Mouse (Mus musculus) brain, embryonic 14.5 days (tissue): ENCODE data around the gene Snrpg. TPM values are rescaled to one million over a fixed set of nuclear protein-coding genes. Genes with fewer than 3 reads are reported as not detected.
A peak's percentile ranks its signal among the peaks of the same experiment; 100 is the strongest.

Source experiments
- DNase-seq: peaks from one replicate; pipeline ENCODE4 v3.0.0-alpha.2; 2011; ENCODE audit warnings: low read depth
- CTCF ChIP-seq: fragments of 200-500 bp; IDR thresholded peaks from 2 replicates; pipeline ENCODE4 v1.5.1; 2012; ENCODE audit warnings: inconsistent platforms, mild to moderate bottlenecking, moderate library complexity, borderline replicate concordance; ENCODE audit not compliant: insufficient read depth, insufficient read length; ENCODE audit errors: extremely low read depth
- POLR2A ChIP-seq: fragments of 200-500 bp; IDR thresholded peaks from 2 replicates; pipeline ENCODE4 v1.6.1; 2012; ENCODE audit warnings: mild to moderate bottlenecking, inconsistent platforms, borderline replicate concordance; ENCODE audit not compliant: poor library complexity, insufficient read depth, insufficient read length, severe bottlenecking; ENCODE audit errors: extremely low read depth
- polyA plus RNA-seq: library from polyadenylated mRNA; depleted of rRNA; stranded (reverse); fragments of >200 nt; gene quantifications from 2 replicates; pipeline ENCODE4 v1.2.3, GENCODE M21; 2012

Snrpg gene
- polyA plus RNA-seq, 1 experiment, result 175 TPM

DNA sequence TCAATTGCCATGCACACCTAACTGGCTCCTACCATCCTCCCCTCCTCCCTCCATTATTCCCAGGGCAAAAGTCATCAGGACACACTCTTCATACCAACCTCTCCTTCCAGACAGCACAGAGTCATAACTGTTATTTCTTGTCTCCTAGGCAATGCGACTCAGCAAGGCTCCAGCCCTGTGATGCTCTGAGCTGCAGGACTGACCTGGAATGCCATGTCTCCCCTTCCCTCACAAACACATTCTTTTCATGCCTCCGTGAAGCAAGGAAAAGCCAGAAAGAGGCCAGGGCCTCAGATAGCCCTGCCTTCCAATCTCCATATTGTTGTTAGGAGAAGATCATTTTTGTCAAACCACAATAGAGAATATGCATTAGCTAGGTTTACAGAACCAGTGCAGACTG is 25.0 kb upstream of the Snrpg start:
- DNase-seq, result no peak
- TF ChIP-seq POLR2A, result no peak

DNA sequence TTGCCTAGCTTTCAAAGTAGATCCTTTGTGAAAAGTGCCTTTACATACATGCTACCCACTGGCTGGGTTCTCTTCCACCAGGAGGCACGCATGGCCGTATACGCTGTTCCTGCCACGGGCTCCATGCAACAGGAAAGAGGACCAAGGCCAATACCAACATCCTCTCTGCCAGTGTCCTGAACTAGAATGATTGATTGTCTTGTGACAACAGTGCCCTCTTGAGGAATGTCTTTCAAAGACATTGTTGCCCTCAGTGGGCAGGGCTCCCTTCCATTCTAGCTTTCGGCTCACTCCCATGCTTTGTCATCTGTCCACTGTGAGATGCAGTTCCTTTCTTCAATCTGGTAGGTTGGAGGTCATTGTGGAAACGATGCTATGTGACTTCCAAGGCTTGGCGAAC is 21.8 kb upstream of the Snrpg start:
- peak; percentile 38; the same call in 1 of the 2 replicates for TF ChIP-seq CTCF
- no peak for TF ChIP-seq POLR2A
- DNase-seq, result peak; percentile 53

DNA sequence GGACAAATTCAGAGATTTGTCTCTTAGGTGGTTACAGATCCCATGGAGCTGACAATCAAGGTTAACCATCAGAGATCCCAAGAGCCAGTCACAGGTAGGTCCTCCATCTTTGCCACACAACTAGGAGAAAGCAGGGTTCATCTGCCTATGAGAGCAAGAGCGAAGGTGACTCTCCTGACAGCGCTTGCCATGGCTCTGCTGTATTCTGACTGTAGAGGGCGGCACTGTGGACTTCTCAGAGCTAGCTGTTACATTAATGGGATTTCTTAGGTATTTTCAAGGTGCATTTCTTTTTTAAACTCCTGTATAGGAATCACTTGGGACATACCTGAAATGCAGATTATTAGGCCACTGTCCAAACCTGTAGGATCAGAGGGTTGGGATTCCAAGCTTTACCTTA is 16.2 kb upstream of the Snrpg start:
- DNase-seq, result no peak
- TF ChIP-seq POLR2A, result no peak
- peak; percentile 9; the same call in 1 of the 2 replicates for TF ChIP-seq CTCF

DNA sequence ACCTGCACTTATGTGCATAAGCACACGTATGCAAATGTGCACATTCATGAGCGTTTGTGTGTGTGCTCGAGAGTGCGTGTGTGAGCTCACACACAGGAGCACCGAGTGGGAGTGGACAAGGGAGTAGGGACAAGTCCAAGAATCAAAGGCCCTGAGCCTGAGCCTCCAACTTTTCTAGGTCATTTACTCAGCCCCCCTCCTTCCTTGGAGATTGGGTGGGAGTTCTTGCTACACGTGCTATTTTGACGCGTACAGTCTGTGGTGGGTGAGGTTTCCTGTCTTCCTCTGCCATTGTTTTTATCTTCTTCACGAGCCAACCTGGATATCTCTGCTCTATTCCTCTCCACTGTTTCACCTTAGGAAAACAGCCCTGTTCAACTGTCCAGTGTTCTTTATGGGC is 14.1 kb upstream of the Snrpg start:
- DNase-seq, result no peak
- no peak for TF ChIP-seq POLR2A
- TF ChIP-seq CTCF, result no peak

DNA sequence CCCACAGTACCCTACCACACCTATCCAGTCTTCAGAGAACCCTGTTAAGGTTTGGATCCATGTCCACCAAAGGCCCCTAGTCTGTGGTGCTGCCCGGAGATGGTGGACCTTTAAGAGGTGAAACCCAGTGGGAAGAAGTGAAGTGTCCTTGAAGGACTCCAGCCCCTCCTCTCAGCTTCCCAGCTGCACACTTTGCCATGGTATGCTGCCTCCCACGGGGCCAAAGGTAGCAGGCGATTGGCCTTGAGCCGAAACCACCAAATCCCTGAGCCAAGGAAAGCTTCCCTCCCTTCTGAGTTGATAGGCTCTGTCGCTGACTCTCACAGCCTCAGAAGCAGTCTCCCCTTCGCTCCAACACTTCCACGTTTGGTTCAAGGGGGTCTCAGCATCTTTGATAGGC is 10.4 kb upstream of the Snrpg start:
- TF ChIP-seq CTCF (no peak), POLR2A (no peak)

DNA sequence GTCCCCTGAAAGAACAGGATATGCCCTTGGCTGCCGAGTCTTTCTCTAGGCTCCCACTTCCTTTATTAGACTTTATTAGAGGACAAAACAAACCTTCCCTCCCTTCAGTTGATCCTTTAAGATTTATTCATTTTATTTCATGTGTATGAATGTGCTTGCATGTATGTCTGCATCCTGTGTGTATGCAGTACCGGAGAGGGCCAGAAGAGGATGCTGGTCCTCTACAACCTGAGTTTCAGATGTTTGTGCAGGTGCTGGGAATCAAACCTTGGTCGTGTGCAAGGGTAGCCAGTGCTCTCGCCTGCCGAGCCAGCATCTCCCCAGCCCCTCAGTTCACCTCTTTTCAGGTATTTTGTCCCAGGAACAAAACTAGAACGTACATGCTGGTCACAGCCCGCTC is 9.7 kb upstream of the Snrpg start:
- DNase-seq, result no peak

More for the DNA sequence above, 10.4 kb upstream of the Snrpg start:
- DNase-seq, result no peak

DNA sequence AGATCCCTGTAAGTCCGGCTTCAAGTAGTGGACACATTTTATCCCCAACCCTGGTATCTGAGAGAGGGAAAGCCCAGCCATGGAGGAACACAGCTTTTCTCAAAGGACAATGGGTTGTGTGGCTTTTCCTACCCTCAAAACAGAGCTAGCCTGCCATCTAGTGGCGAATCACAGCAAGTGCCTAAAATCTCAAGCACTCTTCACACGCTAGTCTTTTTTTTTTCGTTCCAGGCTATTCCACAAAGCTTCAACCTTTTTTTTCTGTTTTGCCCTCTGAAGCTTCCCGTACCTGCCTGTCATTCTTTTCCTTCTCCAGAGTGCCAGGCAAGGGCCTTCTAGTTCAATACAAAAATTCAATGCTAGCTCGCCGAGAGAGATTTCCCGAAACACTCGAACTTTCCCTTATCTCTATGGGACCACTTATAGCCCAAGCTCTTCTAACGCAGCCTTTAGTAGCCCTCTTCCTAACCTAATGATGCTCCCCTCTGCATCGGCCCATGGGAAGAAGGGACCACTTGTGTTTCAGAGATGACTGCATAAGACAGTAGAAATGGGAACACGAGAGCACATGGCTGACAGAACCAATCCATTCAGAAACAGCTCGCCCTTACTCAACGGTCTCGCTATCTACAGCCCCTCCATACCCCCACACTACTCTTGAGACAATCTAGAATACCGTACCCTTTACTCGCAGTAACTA is 6.5 kb upstream of the Snrpg start:
- TF ChIP-seq CTCF (peak; percentile 86; the same call in 1 of the 2 replicates), POLR2A (no peak)
- peak; percentile 95 for DNase-seq

More for the DNA sequence above, 9.7 kb upstream of the Snrpg start:
- TF ChIP-seq POLR2A (no peak), CTCF (peak; percentile 26; the same call in 1 of the 2 replicates)

DNA sequence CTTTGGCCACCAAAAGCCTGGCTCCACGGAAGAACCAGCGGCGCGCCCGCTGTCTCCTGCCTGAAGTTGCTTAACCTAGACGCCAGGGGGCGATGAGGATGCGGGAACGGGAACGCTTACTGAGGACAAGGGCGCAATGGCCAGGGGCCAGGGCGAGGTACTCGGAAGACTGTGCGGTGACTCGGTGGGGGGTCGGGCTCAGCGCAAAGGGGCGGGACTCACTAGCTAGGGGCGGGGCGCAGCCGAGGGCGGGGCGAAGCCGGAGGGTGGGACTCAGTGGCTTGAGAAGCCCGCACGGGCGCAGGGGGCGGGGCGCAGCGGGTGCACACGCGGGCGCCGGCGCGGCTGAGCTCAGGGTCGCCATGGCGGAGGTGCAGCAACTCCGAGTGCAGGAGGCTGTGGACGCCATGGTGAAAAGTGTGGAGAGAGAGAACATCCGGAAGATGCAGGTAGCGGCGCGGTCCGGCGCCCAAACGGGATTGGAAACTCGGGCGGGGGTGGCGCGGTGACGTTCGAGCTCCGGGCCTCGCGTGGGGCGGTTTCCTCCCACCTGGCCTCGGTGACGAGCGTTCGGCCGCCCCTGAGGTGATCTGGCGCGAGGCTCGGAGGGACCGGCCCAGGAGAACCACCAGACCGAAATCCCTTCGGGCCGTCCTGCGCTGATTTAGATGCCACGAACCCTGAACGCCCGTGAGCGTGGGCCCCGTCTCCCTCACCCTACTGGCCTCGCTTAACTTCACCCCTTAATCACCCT is 5.6 kb upstream of the Snrpg start, which contains the start of gene Fam136a:
Gene Fam136a, plus strand, starts transcription at position 276 of the 754 bp plus-strand sequence.
- TF ChIP-seq POLR2A, result peak; percentile 78
- peak; percentile 93 for TF ChIP-seq CTCF
- DNase-seq, result peak; percentile 99

DNA sequence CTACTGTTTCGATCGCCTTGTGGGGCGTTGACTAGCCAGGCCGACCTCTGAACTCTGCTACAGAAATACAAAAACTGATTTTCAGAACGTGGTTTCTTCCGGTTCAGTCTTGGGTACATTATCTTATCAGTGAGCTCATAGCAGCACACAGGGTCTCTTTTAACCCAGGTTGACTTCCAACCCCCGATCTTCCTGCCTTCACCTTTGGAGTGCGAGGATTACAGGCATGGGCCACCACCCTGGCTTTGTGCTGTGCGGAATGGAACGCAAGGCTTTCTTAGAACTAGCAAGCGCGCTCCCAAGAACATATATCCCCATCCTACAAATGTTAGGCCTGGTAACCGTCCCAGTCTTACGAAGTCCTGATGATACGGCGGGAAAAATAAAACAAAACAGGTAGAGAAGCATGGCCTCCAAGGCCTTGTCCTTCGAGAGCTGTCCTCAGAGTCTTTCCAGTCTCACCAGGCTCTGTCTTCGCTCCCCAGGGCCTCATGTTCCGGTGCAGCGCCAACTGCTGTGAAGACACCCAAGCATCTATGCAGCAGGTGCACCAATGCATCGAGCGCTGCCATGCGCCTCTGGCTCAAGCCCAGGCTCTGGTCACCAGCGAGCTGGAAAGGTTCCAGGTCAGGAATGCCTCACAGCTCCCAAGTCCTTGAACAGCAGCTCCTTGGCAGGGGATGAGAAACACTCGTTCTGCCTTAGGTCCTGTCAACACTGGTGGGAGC is 4.8 kb upstream of the Snrpg start:
- no peak for TF ChIP-seq POLR2A
- no peak for TF ChIP-seq CTCF
- DNase-seq, result peak; percentile 68

DNA sequence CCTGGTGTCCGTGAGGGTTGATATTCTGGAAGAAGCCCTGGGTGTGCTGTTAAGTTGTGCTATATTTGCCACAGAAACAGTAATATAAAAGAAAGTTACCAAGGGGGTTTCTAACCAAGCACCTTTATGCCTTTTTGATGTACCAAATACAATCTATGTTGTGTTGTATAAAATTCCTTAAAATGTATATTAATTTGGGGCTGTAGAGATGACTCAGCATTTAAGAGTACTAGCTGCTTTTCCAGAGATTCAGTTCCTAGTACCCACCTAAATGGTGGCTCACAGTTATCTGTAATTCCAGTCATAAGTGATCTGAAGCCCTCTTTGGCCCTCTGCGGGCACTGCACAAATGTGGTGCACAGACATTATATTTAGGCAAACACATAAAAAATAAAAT is 4.3 kb upstream of the Snrpg start:
- no peak for DNase-seq
- TF ChIP-seq CTCF, result no peak

DNA sequence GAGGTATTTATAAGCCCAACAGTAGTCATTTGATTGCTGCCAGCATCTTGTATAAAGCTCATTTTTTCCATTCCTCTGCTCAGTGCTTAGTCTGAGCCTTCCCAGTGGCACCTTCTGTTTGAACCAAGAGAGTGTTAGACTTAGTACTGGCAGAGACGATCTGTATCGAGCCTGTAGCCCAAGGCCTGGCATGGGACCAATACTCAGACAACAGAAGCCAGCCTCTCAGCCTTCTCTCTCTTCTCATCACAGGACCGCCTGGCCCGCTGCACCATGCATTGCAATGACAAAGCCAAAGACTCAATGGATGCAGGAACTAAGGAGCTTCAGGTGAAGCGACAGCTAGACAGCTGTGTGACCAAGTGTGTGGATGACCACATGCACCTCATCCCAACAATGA is 2.6 kb upstream of the Snrpg start:
- TF ChIP-seq CTCF, result no peak
- TF ChIP-seq POLR2A, result no peak
- no peak for DNase-seq
